Mouse (Mus musculus): ENCODE results near the gene Rsph14.
"Not testable (repeated sequence)": the region's sequence is repeated elsewhere in the genome, so short reads cannot be mapped to it uniquely, and the experiment has no call there.

Rsph14 gene

DNA sequence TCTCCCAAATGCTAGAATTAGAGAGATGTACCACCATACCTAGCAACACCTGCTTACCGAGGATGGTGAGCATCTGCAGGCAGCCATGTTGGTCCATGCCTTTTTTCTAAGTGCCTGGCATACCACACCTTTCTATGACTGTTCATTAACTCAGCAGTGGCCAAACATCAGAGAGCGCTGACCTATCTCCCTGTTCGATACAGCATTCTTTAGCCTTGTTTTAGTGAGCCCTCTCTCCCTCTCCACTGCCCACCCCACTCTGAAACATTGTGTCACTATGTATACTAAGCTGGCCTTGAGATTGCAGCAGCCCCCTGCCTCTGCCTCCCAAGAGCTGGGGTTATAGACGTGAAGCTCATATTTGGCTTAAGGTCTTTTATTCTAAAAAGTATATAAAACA lies 21.3 kb upstream of the Rsph14 start:
- DNase-seq: peak in 1 of 2 experiments; percentile 37

DNA sequence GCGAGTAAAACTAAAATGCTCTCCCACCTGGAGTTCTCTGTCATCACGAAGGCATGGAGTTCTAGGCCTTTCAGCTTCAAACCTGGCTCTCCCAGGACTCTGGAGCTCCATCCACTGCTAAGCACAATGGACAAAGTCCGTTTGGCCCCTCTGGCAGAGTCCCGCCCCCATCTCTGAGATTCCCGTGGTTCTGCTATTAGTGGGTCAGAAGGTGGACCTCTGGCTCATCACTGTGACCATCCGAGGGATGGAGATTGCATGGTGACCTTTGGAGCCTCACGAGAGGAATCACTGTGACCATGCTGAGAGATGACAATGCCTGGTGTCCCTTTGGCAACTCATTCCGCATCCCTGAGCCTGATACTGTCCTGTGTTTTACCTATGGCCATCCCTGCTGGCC lies 20.5 kb upstream of the Rsph14 start:
- DNase-seq: peak; percentile 73 to 81

DNA sequence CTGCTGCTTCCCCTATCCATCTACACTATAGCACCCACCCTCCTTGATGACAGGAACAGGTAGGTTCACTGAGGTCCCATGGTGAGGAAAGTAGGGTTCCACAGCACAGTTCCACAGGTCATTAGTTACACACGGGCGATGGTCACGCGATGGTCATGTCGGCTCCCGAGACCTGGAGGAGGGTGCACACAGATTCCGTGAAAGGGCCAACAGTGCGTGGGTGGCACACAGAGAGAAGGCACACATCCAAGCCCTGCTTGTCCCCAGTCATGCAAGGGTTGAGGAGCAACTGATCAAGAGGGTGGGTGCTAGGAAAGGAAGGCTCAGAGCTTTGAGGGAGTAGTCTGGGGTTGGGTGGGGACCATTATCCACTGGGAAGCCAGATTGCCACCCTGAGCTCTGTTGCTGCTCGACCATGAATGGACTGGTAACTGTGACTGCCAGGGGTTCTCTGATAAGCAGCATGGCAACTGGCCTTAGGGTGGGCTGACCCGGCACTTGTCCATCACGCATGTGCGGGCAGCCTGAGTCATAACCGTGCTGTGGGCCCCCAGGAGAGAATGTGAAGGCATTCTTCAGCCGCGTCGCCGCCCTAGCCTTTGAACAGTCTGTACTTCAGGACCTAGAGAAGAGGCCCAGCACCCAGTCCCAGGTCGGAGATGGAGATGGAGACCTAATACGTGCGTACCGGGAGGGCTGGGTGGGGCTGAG lies 19.1 kb upstream of the Rsph14 start:
- DNase-seq: no peak

DNA sequence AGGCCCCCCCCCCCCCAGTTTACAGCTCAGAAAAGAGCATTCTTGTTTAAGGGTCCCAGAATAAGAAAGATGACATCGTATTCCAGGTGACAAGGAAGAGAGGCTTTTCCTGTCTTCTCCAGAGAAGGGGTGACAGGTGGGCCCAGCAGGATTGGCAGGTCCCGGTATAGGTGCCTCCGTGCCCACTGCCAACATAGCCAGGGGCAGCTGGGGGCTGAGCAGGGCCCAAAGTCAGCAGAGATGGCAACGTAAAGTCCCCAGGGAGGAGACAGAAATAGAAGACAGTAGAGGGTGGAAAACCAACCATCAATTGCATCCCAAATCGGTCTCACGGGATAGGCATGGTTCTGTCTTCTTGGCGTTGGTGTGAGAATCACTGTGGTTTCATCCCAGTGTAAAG lies 16.3 kb upstream of the Rsph14 start:
- no peak for DNase-seq

DNA sequence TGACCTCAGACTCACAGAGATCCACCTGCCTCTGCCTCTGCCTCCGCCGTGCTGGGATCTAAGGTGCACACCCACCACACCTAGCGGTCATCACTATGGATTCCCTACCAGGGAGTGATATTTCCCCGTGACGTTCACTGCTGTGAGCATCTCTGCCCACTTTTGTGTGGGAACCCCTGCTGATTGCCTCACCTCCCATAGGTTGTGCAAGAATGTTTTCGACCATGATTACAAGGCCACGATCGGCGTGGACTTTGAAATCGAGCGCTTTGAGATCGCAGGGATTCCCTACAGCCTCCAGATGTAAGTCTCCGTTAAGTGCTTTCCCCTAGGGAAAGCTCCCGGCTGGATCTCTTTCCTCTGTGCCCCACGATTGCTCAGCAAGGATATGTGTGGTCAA lies 13.4 kb upstream of the Rsph14 start:
- no peak for DNase-seq

DNA sequence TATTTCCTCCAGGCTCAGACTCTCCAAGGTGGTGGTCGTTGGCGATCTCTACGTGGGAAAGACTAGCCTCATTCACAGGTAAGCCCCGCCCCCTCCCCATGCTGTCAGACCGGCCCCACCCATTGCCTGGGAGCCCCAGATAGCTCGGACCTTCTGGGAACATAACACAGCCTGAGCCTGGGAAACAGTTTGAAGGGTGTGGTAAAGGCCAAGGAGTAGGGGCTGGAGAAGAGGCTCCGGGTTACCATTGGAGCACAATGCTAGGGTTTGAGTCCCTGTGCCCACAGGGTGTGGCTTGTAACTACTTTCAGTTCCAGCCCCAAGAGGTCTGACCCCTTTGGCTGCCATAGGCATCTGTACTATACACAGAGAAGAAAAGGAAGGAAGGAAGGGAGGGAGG lies 12.1 kb upstream of the Rsph14 start:
- DNase-seq: no peak

DNA sequence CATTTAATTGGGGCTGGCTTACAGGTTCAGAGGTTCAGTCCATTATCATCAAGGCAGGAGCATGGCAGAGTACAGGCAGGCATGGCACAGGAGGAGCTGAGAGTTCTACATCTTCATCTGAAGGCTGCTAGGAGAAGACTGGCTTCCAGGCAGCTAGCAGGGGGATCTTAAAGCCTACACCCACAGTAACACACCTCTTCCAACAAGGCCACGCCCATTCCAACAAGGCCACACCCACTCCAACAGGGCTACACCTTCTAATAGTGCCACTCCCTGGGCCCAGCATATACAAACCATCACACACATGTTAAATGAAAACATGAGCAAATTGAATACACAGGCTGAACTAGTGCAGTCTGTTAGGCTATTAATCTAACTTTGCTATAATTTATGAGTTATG lies 9.7 kb upstream of the Rsph14 start:
- DNase-seq: not testable (repeated sequence)

DNA sequence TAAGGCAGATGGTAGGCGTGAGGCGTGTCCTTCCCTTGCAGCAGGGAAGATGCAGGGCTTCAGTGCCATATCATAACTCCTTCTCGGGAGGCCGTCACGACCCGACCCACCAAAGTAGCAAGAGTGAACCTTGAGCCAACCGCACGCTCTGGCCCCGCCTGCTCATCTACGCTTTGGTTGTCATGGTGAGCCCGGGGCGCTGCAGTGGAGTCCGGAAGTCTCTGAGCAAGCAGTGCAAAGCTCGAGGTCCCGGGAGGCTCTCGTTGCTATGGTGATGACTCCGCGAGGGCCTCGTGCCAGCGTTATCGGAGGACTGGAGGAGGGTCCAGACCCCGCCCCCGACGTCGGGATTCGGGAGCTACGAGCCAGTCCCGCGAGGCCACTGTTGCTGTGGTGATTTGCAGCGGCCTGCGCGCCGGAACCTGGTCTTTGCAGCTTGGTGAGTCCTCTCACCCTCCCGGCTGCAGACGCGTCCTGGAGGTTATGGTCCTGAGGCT lies 4.5 kb upstream of the Rsph14 start, which contains the start of gene Rab36:
TSS of gene Rab36 (plus strand) at position 176 of the 497 bp plus-strand sequence.
- DNase-seq: peak; percentile 95

DNA sequence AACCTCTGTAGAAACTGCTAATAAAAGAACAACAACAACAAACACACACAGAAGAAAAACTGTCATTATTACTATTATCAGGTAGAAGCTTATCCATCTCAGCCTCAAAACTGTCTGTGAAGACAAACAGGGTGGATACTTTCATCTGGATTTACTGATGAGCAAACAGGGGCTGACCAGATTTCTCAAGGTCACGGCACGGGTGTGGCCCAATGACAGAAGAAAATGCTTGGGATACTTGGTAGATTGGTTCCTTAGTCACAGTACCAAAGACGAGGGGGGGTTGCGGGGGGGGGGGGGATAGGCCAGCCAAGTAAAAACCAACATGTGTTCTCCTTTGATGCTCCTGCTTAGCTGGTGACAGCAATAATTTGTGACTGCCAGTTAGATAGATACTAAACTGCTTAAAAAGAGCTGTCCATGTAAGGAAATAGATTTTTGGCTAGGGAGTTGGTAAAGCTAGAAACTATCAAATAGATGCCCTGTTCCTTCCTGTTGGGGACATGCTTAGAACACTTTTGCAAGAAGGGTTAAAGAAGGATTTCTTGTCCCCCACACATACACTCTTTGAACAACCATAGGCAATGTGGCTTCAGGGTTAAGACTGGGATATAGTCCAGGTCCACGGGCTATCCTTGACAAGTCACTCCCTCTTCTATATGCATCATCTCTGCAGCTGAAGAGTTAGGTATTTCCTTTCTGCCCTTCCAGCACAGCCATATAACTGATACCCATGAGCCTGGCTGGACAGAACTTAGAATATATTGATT lies 856 bp downstream of the Rsph14 start:
- DNase-seq: no peak

DNA sequence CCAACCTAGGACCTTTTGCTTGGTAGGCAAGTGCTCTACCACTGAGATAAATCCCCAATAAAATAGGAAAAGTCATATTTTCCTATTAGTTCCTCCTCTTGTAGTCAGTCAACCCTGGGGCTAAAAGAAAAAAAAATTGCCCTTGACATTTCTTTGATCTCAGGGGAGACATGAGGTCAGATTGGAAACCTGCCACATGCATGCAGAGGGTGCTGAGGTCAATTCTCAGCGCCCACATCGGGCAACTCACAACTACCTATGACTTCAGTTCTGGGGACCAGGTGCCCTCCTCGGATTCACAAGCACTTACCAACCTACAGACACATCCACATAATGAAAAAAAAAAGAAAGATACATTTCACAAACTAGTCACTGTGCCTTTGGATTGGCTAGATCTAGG lies 2.2 kb downstream of the Rsph14 start:
- DNase-seq: no peak

DNA sequence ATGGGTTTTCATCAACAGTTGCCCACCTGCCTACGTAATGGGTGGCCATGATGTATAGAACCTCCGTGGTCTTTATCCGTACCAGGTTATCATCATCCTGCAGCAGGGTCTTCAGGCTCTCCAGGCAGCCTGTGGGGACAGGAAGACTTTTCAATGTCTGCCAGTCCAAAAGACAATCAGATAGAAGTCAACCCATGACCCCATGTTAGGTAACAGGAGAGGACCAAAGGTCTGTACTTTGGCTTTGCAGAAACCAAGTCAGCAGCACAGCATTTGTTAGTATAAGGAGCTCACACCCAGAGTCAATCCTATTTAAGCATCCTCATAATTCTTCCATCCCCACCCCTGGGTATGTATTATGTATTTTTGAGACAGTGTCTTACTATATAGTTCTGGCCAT lies 2.7 kb downstream of the Rsph14 start:
- no peak for DNase-seq

DNA sequence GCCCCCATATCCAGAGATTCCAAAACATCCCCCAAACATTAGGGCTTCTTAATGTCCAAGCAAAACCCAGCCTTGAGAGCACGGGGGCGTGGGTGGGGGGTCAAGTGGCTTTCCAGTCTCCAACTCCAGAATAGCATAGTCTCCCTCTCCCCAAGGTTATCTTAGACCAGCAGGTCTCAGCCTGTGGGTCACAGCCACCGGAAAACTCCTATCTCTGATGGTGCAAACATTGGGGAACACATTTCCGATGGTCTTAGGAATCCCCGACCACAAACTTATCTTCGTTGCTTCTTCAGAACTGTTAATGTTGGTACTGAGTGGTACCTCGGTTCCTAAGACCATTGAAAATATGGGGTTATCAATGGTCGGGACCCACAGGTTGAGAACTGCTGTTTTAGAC lies 3.6 kb downstream of the Rsph14 start:
- DNase-seq: no peak

DNA sequence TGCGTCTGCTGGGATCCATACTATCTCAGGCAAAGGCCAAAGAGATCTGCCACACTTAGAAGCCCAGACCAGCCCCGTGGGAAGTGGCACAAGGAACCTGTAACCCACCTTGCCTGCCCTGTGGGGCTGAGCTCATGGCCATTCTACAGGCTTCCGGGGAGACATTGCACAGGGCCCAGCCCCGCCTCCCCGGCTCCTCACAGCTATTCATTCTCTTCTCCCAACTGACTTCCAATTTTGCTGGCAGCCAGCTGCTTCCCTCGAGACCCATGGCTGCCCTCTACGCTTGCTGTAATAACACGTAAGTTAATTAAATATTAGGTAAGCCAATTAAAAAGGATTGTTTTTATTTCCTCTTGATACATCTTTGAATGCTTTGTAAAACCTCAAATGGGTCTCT lies 5.9 kb downstream of the Rsph14 start:
- no peak for DNase-seq

DNA sequence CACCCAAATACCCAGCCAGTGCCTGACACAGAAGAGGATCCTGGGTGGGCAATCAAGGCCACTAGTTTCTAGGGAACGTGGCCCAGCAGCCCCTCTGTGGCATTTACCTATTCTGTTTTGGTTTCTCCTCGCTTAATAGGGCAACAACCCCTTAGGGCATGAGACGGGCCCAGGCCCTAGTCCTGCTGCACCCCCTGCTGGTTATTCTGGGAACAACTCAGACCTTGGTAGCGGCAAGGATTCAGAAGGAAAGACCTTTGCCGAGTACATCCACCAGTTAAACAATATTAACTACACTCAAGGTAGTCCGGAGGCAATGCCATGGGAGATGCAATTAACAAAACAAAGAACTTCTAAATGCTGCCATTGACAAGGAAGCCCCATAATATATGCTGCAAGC lies 11.2 kb downstream of the Rsph14 start:
- DNase-seq: peak; percentile 37 to 79

DNA sequence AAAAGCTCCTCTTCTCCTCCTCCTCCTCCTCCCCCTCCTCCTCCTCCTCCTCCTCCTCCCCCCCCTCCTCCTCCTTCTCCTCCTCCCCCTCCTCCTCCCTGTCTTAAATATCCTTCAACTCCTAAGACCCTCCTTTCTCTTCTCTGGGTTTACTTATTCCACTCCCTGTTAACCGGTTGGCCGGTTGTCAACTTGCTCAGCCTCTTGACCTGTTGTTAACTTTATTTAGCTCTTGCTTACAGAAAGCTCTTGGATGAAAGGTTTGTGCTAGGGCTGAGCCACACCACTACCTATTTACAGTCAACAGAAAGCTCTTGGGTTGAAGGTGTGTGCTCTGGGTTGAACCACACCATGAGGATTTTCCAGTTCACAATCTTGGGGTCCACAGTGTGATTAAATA lies 12.1 kb downstream of the Rsph14 start:
- no peak for DNase-seq

DNA sequence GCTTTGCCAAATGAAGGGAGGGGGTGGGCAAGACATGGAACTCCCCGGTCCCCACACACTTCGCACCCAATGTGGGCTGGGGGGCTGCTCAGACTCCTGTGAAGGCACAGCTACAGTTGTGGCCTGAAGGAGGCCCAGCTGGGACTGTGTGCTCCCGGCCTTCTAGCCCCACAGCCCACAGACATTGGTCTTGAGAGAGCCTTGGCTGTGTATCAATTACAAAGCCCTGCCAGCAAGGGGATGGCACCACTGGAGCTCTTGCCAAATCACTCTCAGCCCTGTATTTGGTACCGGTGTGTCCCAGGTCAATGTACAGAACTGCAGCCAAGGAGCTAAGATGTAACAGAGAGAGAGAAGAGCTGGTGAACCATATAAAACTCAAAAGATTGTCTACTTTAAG lies 15.9 kb downstream of the Rsph14 start:
- DNase-seq: no peak

DNA sequence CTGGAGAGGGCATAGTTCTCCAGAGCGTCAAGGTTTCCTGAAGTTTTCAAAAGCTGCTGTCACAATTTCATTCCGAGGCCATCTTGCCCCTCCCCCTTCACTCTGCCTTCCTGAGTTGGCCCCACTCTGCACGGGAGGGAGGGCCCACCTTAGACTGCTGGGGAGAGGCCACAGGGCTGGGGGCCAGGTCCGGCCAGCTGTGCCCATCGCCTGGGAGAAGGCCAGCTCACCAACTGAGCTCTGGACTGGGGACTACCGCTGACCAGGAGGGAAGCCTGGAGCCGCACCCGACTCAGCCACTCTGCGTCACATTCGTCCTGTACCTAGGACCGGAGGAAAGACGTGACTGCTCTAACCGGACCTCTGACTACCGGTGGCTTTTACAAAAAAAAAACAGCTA lies 16.9 kb downstream of the Rsph14 start:
- DNase-seq: no peak

DNA sequence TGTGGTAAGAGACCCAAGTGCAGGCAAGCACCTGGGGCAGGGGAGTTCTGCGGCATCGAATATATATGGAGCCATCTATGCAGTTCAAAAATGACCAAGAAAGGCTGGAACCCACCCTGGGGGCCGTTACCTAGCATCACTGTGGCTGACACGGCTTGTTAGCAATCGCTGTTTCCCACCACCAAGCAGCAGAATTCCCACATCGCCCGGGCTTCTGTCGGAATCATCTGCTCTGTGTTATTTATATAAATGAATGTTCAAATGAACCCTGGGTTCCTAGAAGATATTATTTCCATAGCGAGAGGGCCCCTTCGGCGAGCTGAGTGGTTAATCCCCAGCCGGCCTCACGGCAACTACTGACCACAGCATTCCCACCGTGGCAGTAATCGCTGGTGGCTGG lies 21.7 kb downstream of the Rsph14 start:
- DNase-seq: no peak

DNA sequence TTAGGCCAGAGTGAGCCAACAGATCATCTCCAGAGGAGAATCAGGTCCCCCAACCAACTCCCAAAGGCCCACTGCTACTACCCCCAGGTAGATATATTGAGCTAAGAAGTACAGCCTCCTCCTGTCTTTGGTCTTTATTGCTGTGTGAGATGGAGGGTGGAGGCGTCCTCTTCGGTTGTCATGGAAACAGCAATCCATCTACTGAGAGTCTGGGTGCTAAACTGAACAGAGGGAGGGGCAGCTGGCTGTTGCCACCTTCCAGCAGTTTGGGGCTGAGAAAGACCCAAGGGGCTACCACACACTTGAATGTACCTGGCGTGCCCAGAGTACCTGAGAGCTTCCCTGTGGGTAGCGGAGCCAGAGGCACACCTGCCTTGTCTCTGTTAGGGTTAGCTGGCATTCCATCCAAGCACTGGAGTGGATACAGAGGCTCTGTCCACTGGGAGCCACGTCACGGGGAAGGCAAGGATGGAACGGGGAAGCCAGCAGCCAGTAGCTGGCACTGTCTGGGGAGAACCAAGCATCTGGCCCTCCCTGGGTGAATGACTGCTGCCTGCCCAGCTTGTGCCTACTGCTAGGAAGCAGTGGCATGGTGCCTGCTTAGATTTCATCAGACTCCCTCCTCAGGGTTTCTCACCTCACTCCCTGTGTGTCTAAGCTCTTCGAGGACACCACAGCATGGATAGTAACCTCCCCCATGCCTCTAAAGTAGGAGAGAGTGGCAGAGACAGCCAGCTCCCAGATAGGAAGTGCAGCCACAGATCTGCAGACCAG lies 25.3 kb downstream of the Rsph14 start:
- no peak for DNase-seq

DNA sequence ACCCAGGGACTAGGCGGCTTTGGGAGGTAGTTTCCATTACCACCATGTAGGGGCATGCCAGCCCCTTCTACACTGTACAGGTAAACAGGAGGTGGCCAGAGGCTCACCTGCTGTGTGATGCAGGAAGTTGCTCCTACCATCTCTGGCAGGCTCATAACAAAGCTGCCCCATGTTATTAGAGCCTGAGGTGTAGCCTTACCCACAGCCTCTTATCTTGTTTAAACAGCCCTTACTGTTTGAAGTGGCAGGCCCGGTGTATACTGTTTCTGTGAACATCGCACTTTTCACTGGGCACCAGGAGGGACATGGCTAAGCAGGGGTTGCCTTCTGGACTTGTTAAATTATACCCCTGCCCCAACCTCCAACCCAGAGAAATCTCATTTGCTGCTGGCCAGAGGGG lies 28.3 kb downstream of the Rsph14 start:
- DNase-seq: no peak

DNA sequence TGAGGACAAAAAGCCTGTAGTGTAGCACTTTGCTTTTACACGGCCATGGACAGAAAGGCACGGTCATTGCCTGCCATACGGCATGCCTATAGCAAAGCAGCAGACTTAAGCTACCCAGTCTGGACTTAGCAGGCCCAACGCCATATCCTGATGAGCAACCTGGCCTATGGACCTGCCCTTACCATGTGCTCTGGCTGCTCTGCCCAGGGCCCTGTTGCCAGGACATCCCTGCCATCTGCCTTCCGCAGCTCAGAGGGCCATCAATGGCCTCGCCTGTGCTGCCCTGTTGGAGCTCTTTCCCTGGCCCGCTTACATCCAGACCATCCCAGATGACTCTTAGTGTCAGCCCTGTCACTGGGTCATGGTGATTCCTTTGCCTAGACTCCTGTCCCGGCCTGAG lies 31.0 kb downstream of the Rsph14 start:
- no peak for DNase-seq

DNA sequence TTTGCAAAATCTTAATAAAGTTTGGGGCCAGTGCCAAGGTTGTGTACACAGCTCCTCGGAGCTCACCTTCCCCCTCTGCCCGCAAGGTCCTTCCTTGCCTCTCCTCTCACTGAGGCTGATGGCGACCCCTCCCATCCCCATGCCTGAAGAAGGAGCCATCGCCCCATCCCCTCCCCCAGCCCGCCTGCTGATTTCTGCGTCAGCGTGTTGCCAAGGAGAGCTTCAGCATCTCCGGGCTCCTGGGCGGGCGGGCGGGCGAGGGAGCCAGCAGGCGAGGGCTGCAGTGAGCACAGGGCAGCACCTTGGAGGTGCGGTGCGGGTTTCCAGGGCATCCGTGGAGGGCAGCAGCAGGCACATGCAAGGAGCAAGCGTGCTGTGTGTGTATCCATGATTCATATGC lies 37.0 kb downstream of the Rsph14 start:
- DNase-seq: no peak

DNA sequence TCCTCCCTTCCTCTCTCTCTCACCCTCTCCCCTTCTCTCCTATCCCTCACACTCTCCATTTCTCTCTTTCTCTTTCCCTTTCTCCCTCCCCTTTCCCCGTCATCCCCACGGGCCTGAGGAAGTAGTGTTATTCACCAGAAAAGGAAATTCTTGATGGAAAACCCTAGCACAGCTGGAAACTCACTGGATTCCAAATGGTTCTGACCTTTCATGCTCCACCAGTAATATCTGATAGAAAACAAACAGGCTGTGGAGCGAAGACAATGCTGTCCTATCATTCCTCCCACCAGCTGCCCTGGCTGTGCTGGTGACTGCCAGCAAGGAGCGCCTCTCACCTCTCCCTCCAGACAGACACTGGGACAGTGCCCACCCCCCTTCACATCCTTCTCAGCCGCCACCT lies 37.5 kb downstream of the Rsph14 start:
- DNase-seq: no peak

Data from kidney, adult 8-10 months (tissue).